Mouse (Mus musculus) MEL (cell line): ENCODE measurements around the gene Bcl7a. TPM values are rescaled to one million over a fixed set of nuclear protein-coding genes. Genes with fewer than 3 reads are reported as not detected.

ENCODE experiments used
- DNase-seq: peaks from one replicate; pipeline ENCODE4 v3.0.0; 2011; ENCODE audit warnings: low read depth, low spot score
- H3K27ac ChIP-seq: 2 replicates; pipeline ENCODE4 v1.5.1; 2012; ENCODE audit warnings: low read depth, mild to moderate bottlenecking, control low read depth, low read length, moderate library complexity; ENCODE audit not compliant: control insufficient read depth
- H3K27me3 ChIP-seq, 2 experiments: fragments of 150-350 bp in 1 of 2; sonication (generic) in 1 of 2; 2 replicates each; pipeline ENCODE4 v1.6.1; 2012; ENCODE audit warnings: low read length in 2 of 2, mild to moderate bottlenecking in 2 of 2, improper control_type of control experiment in 1 of 2, moderate library complexity in 1 of 2; ENCODE audit not compliant: insufficient read depth in 2 of 2, control insufficient read depth in 1 of 2
- H3K36me3 ChIP-seq, 2 experiments: 2 replicates each; pipeline ENCODE4 v1.6.1; 2012 to 2014; ENCODE audit warnings: low read length in 2 of 2, improper control_type of control experiment in 1 of 2, inconsistent platforms in 1 of 2, mild to moderate bottlenecking in 1 of 2; ENCODE audit not compliant: insufficient read depth in 2 of 2, control insufficient read depth in 1 of 2
- H3K4me1 ChIP-seq, 2 experiments: fragments of 150-350 bp in 1 of 2; sonication (generic) in 1 of 2; 2 replicates each; pipeline ENCODE4 v1.6.1; 2012; ENCODE audit warnings: low read length in 2 of 2, improper control_type of control experiment in 1 of 2, mild to moderate bottlenecking in 1 of 2; ENCODE audit not compliant: insufficient read depth in 2 of 2, control insufficient read depth in 1 of 2
- H3K4me3 ChIP-seq, 2 experiments: fragments of 150-350 bp in 1 of 2; sonication (generic) in 1 of 2; 2 replicates each; pipeline ENCODE4 v1.5.1; 2012; ENCODE audit warnings: low read depth in 2 of 2, low read length in 2 of 2, mild to moderate bottlenecking in 2 of 2, moderate library complexity in 2 of 2, control low read depth in 1 of 2, improper control_type of control experiment in 1 of 2; ENCODE audit not compliant: control insufficient read depth in 1 of 2, insufficient read depth in 1 of 2
- H3K79me2 ChIP-seq: 2 replicates; pipeline ENCODE4 v1.6.1; 2012; ENCODE audit warnings: mild to moderate bottlenecking, low read length, moderate library complexity; ENCODE audit not compliant: control insufficient read depth, poor library complexity, insufficient read depth
- H3K9ac ChIP-seq: 2 replicates; pipeline ENCODE4 v1.6.1; 2012; ENCODE audit warnings: low read depth, mild to moderate bottlenecking, control low read depth, low read length, moderate library complexity; ENCODE audit not compliant: control insufficient read depth, poor library complexity, severe bottlenecking
- H3K9me3 ChIP-seq: fragments of 150-350 bp; sonication (generic); replicated peaks from 2 replicates; pipeline ENCODE4 v1.6.1; 2012; ENCODE audit warnings: mild to moderate bottlenecking, low read length, improper control_type of control experiment, moderate library complexity; ENCODE audit not compliant: insufficient read depth
- BHLHE40 ChIP-seq: IDR thresholded peaks from 2 replicates; pipeline ENCODE4 v1.6.1; 2012; ENCODE audit warnings: low read depth, mild to moderate bottlenecking, inconsistent platforms, low read length, improper control_type of control experiment, borderline replicate concordance
- CHD1 ChIP-seq: IDR thresholded peaks from 2 replicates; pipeline ENCODE4 v1.6.1; 2012; ENCODE audit warnings: low read depth, mild to moderate bottlenecking, inconsistent platforms, low read length, improper control_type of control experiment
- CTCF ChIP-seq, 3 experiments: IDR thresholded peaks in 2 of 3; conservative IDR thresholded peaks in 1 of 3; 2 replicates each; pipeline ENCODE4 v1.5.1; 2011 to 2012; ENCODE audit warnings: low read length in 3 of 3, low read depth in 2 of 3, mild to moderate bottlenecking in 2 of 3, improper control_type of control experiment in 1 of 3, inconsistent platforms in 1 of 3, mixed read lengths in 1 of 3, moderate library complexity in 1 of 3; ENCODE audit not compliant: control insufficient read depth in 1 of 3, insufficient read depth in 1 of 3, poor library complexity in 1 of 3, severe bottlenecking in 1 of 3
- E2F4 ChIP-seq: IDR thresholded peaks from 2 replicates; pipeline ENCODE4 v1.6.1; 2011; ENCODE audit warnings: low read depth, low read length, improper control_type of control experiment, borderline replicate concordance
- ELF1 ChIP-seq: IDR thresholded peaks from 2 replicates; pipeline ENCODE4 v1.6.1; 2014; ENCODE audit warnings: low read depth, mild to moderate bottlenecking, inconsistent platforms, low read length, improper control_type of control experiment, moderate library complexity
- ETS1 ChIP-seq: IDR thresholded peaks from 2 replicates; pipeline ENCODE4 v1.6.1; 2012; ENCODE audit warnings: low read depth, mild to moderate bottlenecking, inconsistent platforms, low read length, improper control_type of control experiment, moderate library complexity
- GABPA ChIP-seq: IDR thresholded peaks from 2 replicates; pipeline ENCODE4 v1.6.1; 2012; ENCODE audit warnings: low read depth, mild to moderate bottlenecking, inconsistent platforms, low read length, improper control_type of control experiment, moderate library complexity
- JUND ChIP-seq: IDR thresholded peaks from 2 replicates; pipeline ENCODE4 v1.6.1; 2011; ENCODE audit warnings: low read depth, mild to moderate bottlenecking, improper control_type of control experiment, low read length
- MAFK ChIP-seq: IDR thresholded peaks from 2 replicates; pipeline ENCODE4 v1.6.1; 2011; ENCODE audit warnings: low read depth, mild to moderate bottlenecking, low read length, improper control_type of control experiment, borderline replicate concordance
- MAZ ChIP-seq: IDR thresholded peaks from 2 replicates; pipeline ENCODE4 v1.6.1; 2012; ENCODE audit warnings: low read depth, mild to moderate bottlenecking, inconsistent platforms, low read length, improper control_type of control experiment
- MEF2A ChIP-seq: IDR thresholded peaks from 2 replicates; pipeline ENCODE4 v1.6.1; 2014; ENCODE audit warnings: low read depth, mild to moderate bottlenecking, inconsistent platforms, low read length, improper control_type of control experiment; ENCODE audit not compliant: poor library complexity, insufficient replicate concordance, severe bottlenecking; ENCODE audit errors: extremely low read depth
- MXI1 ChIP-seq: IDR thresholded peaks from 2 replicates; pipeline ENCODE4 v1.6.1; 2011; ENCODE audit warnings: mild to moderate bottlenecking, low read depth, low read length, improper control_type of control experiment
- MYB ChIP-seq: IDR thresholded peaks from 2 replicates; pipeline ENCODE4 v1.6.1; 2011; ENCODE audit warnings: mild to moderate bottlenecking, low read depth, low read length, improper control_type of control experiment
- MYC ChIP-seq: IDR thresholded peaks from 2 replicates; pipeline ENCODE4 v1.6.1; 2011; ENCODE audit warnings: low read depth, mild to moderate bottlenecking, low read length, improper control_type of control experiment, moderate library complexity
- NELFE ChIP-seq: IDR thresholded peaks from 2 replicates; pipeline ENCODE4 v1.6.1; 2011; ENCODE audit warnings: low read depth, low read length, improper control_type of control experiment
- NRF1 ChIP-seq: IDR thresholded peaks from 2 replicates; pipeline ENCODE4 v1.6.1; 2014; ENCODE audit warnings: low read depth, mild to moderate bottlenecking, inconsistent platforms, low read length, improper control_type of control experiment, moderate library complexity; ENCODE audit not compliant: poor library complexity, insufficient read depth, severe bottlenecking
- POLR2A ChIP-seq, 2 experiments: IDR thresholded peaks; 2 replicates each; pipeline ENCODE4 v1.6.1; 2011 to 2012; ENCODE audit warnings: low read length in 2 of 2, mild to moderate bottlenecking in 2 of 2, control low read depth in 1 of 2, improper control_type of control experiment in 1 of 2, low read depth in 1 of 2, moderate library complexity in 1 of 2; ENCODE audit not compliant: control insufficient read depth in 1 of 2, insufficient read depth in 1 of 2, poor library complexity in 1 of 2
- SIN3A ChIP-seq: IDR thresholded peaks from 2 replicates; pipeline ENCODE4 v1.6.1; 2012; ENCODE audit warnings: low read length, improper control_type of control experiment, inconsistent platforms
- TAL1 ChIP-seq: IDR thresholded peaks from 2 replicates; pipeline ENCODE4 v1.6.1; 2012; ENCODE audit warnings: mild to moderate bottlenecking, inconsistent platforms, low read length, moderate library complexity, mixed read lengths
- UBTF ChIP-seq: IDR thresholded peaks from 2 replicates; pipeline ENCODE4 v1.6.1; 2012; ENCODE audit warnings: low read depth, mild to moderate bottlenecking, inconsistent platforms, low read length, improper control_type of control experiment, moderate library complexity, borderline replicate concordance; ENCODE audit not compliant: insufficient read depth
- USF2 ChIP-seq, 2 experiments: IDR thresholded peaks; 2 replicates each; pipeline ENCODE4 v1.6.1; 2011 to 2012; ENCODE audit warnings: improper control_type of control experiment in 2 of 2, low read length in 2 of 2, borderline replicate concordance in 1 of 2, inconsistent platforms in 1 of 2, low read depth in 1 of 2, mild to moderate bottlenecking in 1 of 2; ENCODE audit not compliant: insufficient read depth in 1 of 2
- ZC3H11A ChIP-seq: IDR thresholded peaks from 2 replicates; pipeline ENCODE4 v1.6.1; 2012; ENCODE audit warnings: low read depth, mild to moderate bottlenecking, inconsistent platforms, low read length, improper control_type of control experiment
- ZNF384 ChIP-seq: IDR thresholded peaks from 2 replicates; pipeline ENCODE4 v1.6.1; 2012; ENCODE audit warnings: low read depth, mild to moderate bottlenecking, inconsistent platforms, low read length, improper control_type of control experiment
- polyA plus RNA-seq, 2 experiments: library from polyadenylated mRNA; stranded (reverse) in 1 of 2; unstranded in 1 of 2; fragments of >175 nt in 1 of 2; fragments of >200 nt in 1 of 2; gene quantifications; 2 replicates each; pipeline versions ENCODE4 v1.2.1 to v1.2.4; 2012; ENCODE audit warnings: low replicate concordance in 2 of 2, low read depth in 1 of 2; ENCODE audit not compliant: insufficient read length in 2 of 2, insufficient read depth in 1 of 2, missing spikeins in 1 of 2
- total RNA-seq: library from RNA; depleted of rRNA; stranded (reverse); fragments of 300-350 nt; gene quantifications from 2 replicates; pipeline ENCODE4 v1.2.3, GENCODE M21; 2012

Gene Bcl7a
- total and polyA plus RNA-seq, 3 experiments, result 3.5 to 11.0 TPM; not detected in 1

DNA sequence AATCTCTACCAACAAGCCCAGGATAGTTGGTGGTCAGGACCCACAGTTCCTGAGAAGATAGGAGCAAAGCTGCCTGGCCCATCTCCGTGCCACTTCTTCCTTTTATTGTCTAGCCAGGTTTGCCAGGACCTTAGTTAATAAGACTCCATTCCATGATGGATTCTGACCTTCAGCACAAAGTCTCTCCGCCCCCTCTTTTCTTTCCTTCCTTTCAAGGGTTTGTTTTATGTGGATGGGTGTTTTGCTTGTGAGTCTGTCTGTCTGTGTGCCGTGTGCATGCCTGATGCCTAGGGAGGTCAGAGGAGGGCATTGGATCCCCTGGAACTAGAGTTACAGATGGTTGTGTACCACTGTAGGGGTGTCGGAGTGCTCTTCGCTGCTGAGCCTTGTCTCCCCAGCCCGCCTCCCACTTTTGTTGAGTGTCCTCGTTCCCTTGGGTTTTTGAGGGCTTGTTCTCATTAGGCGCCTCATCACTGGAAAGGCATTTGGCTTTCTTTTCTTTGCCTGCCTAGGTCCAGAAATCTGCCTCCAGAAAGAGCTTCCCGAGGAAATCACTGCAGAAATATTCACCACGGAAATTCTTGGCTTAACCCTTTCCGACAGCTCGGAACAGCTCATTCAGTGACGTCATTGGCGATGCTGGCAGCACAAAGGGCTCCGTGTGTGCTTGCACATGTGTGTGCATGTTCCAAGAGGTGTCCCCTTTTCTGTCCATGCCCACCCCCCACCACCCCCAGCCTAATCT lies 17.5 kb upstream of the Bcl7a start:
- Histone ChIP-seq H3K27ac (no peak overlapping the region), H3K36me3 (no peaks in the 10 kb centered on the region)
- no peak for TF ChIP-seq ZNF384
- TF ChIP-seq POLR2A (IDR thresholded peaks at IDR 0.05; ENCODE audit: control insufficient read depth in 1 of 2, insufficient read depth in 1 of 2, low read depth in 1 of 2, low read length in 2 of 2, poor library complexity in 1 of 2), result no peak
- no peak for TF ChIP-seq ELF1
- TF ChIP-seq NELFE, result no peak
- TF ChIP-seq MXI1, result no peak
- TF ChIP-seq MYC, result no peak
- no peak for TF ChIP-seq CTCF (IDR thresholded peaks at IDR 0.05 in 2 of 3, conservative IDR thresholded peaks at IDR 0.05 in 1 of 3; ENCODE audit: control insufficient read depth in 1 of 3, insufficient read depth in 1 of 3, low read depth in 2 of 3, low read length in 3 of 3, poor library complexity in 1 of 3, severe bottlenecking in 1 of 3)
- no peak for TF ChIP-seq JUND
- no peak for TF ChIP-seq MYB
- TF ChIP-seq MEF2A, result no peak
- TF ChIP-seq SIN3A, result no peak
- TF ChIP-seq USF2 (IDR thresholded peaks at IDR 0.05; ENCODE audit: borderline replicate concordance in 1 of 2, insufficient read depth in 1 of 2, low read depth in 1 of 2, low read length in 2 of 2), result no peak
- no peak for TF ChIP-seq E2F4
- TF ChIP-seq TAL1, result no peak
- no peak for TF ChIP-seq CHD1
- TF ChIP-seq, all 39 proteins: peak for 0
- H3K27me3 ChIP-seq, result no peaks in the 10 kb centered on the region; a peak in 1 of 4 replicates
- no peaks in the 10 kb centered on the region for H3K79me2 ChIP-seq
- no peak overlapping the region for H3K9ac ChIP-seq
- no peak for DNase-seq
- H3K4me3 ChIP-seq, result no peak overlapping the region
- no peaks in the 10 kb centered on the region for H3K9me3 ChIP-seq
- H3K4me1 ChIP-seq, result no peaks in the 10 kb centered on the region

DNA sequence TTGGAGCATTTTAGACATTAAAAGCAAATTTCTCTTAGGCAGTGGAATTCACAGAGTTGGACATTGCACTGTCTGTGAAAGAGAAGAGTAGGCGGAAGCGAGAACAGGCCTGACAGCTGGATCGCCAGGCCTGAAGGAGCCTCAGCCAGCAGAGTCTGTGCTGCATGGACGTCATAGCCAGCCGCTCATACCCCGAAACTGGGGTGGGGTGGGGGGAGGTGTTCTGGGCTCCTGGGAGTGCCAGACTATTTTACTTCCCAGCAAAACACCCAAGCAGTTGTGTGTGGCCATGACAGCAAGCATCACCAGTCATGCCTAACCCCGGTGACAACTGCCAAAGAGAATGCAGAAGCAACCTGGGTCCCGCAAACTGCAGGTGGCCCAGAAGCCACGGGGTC lies 16.9 kb upstream of the Bcl7a start:
- no peak overlapping the region for H3K27ac ChIP-seq
- no peak for TF ChIP-seq MAFK
- no peak for TF ChIP-seq JUND
- TF ChIP-seq GABPA, result no peak
- TF ChIP-seq NELFE, result no peak
- TF ChIP-seq NRF1, result no peak
- no peak for TF ChIP-seq ZC3H11A
- no peak for TF ChIP-seq ZNF384
- TF ChIP-seq BHLHE40, result no peak
- TF ChIP-seq ETS1, result no peak
- no peak for TF ChIP-seq MAZ
- no peak for TF ChIP-seq E2F4
- TF ChIP-seq UBTF, result no peak
- TF ChIP-seq MXI1, result no peak
- no peak for TF ChIP-seq CHD1
- H3K79me2 ChIP-seq, result no peaks in the 10 kb centered on the region
- no peaks in the 10 kb centered on the region for H3K4me1 ChIP-seq
- H3K9ac ChIP-seq, result no peak overlapping the region
- DNase-seq, result no peak
- H3K27me3 ChIP-seq, result no peaks in the 10 kb centered on the region; a peak in 1 of 4 replicates
- no peaks in the 10 kb centered on the region for H3K36me3 ChIP-seq
- no peak overlapping the region for H3K4me3 ChIP-seq
- no peaks in the 10 kb centered on the region for H3K9me3 ChIP-seq
